Mouse (Mus musculus): ENCODE data around the gene Olfr749. TPM values are rescaled to one million over a fixed set of nuclear protein-coding genes. Genes with fewer than 3 reads are reported as not detected.
"Not testable (repeated sequence)": the region's sequence is repeated elsewhere in the genome, so short reads cannot be mapped to it uniquely, and the experiment has no call there.

The Olfr749 gene
- polyA plus RNA-seq (2012; rRNA removed), result not detected in 2 replicates

DNA sequence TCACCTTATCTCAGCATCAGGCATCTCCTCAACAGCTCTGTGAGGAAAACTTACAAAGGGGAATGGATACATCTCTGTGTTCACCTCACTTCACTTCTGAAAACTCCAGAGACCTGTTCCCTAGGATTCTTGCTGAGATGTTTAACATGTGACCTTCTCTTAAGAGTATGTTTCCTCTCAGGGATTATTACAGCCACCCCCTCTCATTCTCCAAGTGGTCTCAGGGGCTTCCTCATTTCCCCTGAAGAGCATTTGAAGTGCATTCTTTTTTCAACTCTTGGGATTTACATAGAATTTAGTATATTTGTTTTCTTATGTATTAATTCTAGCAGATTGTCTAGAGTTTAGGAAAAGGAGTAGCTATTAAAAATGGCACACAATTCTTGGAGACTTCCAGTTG is at the start of gene Olfr749:
TSS of gene Olfr749 (minus strand) at position 101 of the 400 bp plus-strand sequence.
- no peak for DNase-seq (ENCODE audit: low read depth)
- TF ChIP-seq CTCF (IDR thresholded peaks at IDR 0.05; ENCODE audit: borderline replicate concordance, extremely low read depth, insufficient read depth, insufficient read length) (no peak), POLR2A (IDR thresholded peaks at IDR 0.05; ENCODE audit: borderline replicate concordance, extremely low read depth, insufficient read depth, insufficient read length, poor library complexity, severe bottlenecking) (no peak)

DNA sequence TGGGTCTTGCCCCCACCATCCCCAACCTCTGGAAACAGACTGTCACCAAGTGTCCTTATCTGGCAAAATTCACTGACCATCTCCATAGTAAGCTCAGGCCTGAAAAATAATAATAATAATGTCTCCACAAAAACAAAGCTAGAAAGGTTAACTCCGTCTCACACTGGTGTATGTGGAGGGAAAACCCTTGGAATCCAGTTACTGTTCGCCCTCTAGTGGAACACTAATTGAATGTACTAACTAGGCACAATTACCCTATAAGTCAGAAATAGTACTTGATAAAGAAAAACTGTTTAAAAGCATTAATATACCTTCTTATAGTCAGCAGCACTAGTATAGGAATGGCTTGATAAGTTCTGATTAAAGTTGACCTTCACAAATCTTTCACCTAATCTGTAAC is 43.3 kb upstream of the Olfr749 start:
- TF ChIP-seq POLR2A (IDR thresholded peaks at IDR 0.05; ENCODE audit: borderline replicate concordance, extremely low read depth, insufficient read depth, insufficient read length, poor library complexity, severe bottlenecking), result no peak
- peak; percentile 12; the same call in 1 of the 2 replicates for TF ChIP-seq CTCF (IDR thresholded peaks at IDR 0.05; ENCODE audit: borderline replicate concordance, extremely low read depth, insufficient read depth, insufficient read length)
- peak; percentile 51 for DNase-seq (ENCODE audit: low read depth)

DNA sequence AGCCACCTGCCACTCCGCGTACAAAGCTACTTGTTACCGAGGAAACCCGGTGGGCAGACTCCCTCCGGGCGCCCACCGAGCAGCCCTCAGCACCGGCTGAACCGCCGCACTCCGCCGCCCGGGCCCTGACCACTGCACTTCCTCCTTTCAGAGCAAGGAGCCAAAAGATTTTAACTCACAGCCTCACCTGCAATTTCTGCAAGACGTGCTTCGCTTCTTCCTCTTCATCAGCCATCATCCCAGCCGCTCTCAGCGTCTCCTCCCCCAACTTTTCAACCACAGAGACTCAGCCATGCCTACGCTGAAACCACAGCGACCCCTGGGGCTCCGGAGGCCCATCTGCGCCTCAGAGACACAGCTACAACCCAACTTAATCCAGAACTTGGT is 40.4 kb upstream of the Olfr749 start, which contains the start of gene Ttc5:
TSS of gene Ttc5 (minus strand) at position 269 of the 387 bp plus-strand sequence.
- TF ChIP-seq CTCF (IDR thresholded peaks at IDR 0.05; ENCODE audit: borderline replicate concordance, extremely low read depth, insufficient read depth, insufficient read length), result peak; percentile 94
- no peak for TF ChIP-seq POLR2A (IDR thresholded peaks at IDR 0.05; ENCODE audit: borderline replicate concordance, extremely low read depth, insufficient read depth, insufficient read length, poor library complexity, severe bottlenecking)

DNA sequence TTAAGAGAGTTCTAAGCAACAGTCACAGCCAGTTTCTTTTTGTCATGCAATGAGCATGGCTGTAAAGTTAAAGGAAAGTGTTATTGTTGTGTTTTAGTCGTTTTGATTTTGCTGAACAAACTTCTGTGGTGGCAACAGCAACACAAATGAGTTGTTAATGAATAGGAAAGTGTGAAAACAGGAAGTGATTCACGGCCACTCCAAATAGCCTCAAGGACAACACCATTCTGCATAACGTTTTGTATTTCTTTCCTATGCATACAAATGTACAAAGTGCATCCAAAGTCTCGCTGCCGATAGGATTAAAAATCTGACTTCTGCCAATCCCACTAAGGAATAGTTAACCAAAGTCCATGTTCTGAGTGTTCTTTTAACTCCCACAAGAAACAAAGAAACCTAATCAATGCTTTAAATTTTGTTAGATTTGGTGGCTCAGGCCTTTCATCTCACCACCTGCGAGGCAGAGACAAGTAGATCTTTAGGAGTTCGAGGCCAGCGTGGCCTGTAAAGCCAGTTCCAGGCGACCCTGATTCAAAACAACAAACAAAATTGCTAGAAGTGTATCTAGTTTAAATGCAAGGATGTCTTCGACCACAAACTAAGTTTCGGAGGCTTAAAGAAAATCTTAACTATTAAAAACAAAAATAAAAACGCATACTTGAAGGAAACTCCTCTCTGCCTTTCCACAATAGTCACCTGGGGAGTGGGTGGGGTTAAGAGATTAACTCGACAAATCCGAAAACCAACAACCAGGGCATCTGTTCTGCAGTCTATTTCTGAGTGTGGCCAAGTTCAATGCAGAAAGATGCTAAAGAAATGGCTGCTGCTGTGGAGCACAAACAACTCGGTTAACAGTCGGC is 39.7 kb upstream of the Olfr749 start:
- no peak for TF ChIP-seq CTCF (IDR thresholded peaks at IDR 0.05; ENCODE audit: borderline replicate concordance, extremely low read depth, insufficient read depth, insufficient read length)

More for the DNA sequence above, 40.4 kb upstream of the Olfr749 start, which contains the start of gene Ttc5:
- peak; percentile 96 for DNase-seq (ENCODE audit: low read depth)

DNA sequence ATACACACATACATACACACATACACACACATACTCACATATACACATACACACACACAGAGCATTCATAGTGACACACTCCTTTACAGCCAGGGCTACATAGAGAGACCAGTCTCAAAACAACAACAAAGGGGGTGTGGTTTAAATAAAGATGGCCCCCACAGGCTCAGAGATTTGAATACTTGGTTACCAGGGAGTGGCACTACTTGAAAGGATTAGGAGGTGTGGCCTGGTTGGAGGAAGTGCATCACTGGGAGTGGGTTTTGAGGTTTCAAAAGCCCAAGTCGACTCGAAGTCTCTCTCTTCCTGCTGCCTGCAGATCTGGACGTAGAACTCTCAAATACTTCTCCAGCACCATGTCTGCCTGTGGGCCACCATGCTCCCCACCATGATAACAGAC is 37.3 kb upstream of the Olfr749 start:
- no peak for DNase-seq (ENCODE audit: low read depth)

More for the DNA sequence above, 39.7 kb upstream of the Olfr749 start:
- DNase-seq (ENCODE audit: low read depth), result no peak

DNA sequence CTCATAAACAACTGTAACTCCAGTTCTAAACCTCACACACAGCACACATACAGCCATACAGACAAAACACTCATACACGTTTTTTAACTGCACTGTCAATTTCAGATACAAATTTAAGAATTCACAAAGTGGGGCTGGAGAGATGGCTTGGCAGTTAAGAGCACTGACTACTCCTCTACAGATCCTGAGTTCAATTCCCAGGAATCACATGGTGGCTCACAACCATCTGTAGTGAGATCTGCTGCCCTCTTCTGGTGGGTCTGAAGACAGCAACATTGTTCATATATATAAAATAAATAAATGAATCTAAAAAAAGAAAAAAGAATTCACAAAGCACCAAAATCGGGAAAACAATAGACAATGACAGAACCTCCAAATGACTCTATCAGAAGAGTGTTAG is 26.4 kb upstream of the Olfr749 start:
- DNase-seq (ENCODE audit: low read depth), result peak; percentile 8
- TF ChIP-seq CTCF (IDR thresholded peaks at IDR 0.05; ENCODE audit: borderline replicate concordance, extremely low read depth, insufficient read depth, insufficient read length), result 0 out of 2 replicates have a peak, but pooled peaks have one; percentile 12
- no peak for TF ChIP-seq POLR2A (IDR thresholded peaks at IDR 0.05; ENCODE audit: borderline replicate concordance, extremely low read depth, insufficient read depth, insufficient read length, poor library complexity, severe bottlenecking)

More for the DNA sequence above, 37.3 kb upstream of the Olfr749 start:
- TF ChIP-seq CTCF (IDR thresholded peaks at IDR 0.05; ENCODE audit: borderline replicate concordance, extremely low read depth, insufficient read depth, insufficient read length) (no peak), POLR2A (IDR thresholded peaks at IDR 0.05; ENCODE audit: borderline replicate concordance, extremely low read depth, insufficient read depth, insufficient read length, poor library complexity, severe bottlenecking) (no peak)

DNA sequence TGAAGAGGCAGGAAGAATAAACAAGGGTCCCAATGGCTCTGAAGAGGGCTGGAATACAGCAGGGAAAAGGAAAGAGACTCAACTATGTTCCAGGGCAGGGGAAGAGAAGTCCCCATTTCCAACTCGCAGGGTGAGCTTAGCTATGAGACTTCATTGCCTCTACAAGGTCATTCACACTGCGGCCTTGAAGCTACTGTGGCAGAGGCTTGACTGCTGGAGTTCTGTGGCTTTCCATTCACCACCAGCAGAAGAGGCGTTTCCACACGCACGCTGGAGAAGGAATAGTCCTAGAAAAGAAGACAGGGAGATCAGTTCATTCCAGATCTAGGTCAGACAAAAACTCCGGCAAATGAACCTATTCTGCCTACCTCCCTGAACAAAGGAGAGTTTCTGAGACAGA is 20.8 kb upstream of the Olfr749 start:
- no peak for DNase-seq (ENCODE audit: low read depth)
- TF ChIP-seq POLR2A (IDR thresholded peaks at IDR 0.05; ENCODE audit: borderline replicate concordance, extremely low read depth, insufficient read depth, insufficient read length, poor library complexity, severe bottlenecking) (no peak), CTCF (IDR thresholded peaks at IDR 0.05; ENCODE audit: borderline replicate concordance, extremely low read depth, insufficient read depth, insufficient read length) (no peak)

DNA sequence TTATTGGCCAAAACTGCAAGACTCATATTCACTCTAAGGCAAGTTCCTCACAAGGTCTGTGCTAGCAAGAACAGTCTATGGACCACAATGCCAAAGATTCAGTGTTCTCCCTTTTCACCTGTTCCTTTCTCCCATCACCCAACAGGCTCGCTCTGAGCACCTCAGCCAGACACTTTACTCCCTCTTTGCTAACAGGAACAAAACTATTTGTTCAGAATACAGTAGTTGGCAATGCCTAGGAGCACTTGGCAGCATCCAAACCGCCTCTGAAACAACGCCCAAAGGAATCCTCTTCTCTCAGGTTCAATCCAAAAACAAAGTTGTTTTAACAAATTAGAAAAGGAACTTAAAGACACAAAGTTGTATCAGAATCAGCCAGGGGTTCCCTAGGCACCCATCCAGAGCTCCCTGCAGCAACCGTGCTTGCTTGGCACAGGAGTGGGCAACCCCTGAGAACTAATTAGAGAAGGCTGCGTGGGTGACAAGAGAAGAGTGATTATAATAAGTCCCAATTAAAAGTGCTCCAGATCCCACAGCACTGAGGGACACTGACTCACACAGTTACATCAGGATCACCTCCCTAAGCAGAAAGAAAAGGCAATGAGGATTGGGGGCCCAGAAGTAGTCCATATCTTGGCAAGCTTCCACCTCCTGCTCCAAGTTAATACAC is 13.7 kb upstream of the Olfr749 start:
- TF ChIP-seq POLR2A (IDR thresholded peaks at IDR 0.05; ENCODE audit: borderline replicate concordance, extremely low read depth, insufficient read depth, insufficient read length, poor library complexity, severe bottlenecking), result no peak
- no peak for TF ChIP-seq CTCF (IDR thresholded peaks at IDR 0.05; ENCODE audit: borderline replicate concordance, extremely low read depth, insufficient read depth, insufficient read length)
- peak; percentile 77 for DNase-seq (ENCODE audit: low read depth)

DNA sequence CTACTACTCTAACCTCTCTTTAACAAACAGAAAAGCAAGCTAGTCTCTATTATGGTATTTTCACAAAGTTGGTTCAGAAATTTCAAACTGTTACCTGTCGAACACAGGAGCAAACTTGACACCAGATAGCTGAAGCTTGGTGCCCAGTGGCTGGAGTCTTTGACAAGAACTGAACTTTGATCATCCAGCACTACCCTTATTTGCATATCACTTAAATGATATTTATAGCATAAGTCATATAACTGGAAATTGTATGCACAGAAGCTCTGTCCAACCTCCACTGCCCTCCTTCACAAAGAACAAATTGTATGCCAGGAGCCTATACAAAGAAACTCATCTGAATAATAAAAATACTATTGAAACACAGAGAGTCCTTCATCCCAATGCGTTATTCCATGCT is 3.3 kb downstream of the Olfr749 start:
- no peak for DNase-seq (ENCODE audit: low read depth)
- TF ChIP-seq POLR2A (IDR thresholded peaks at IDR 0.05; ENCODE audit: borderline replicate concordance, extremely low read depth, insufficient read depth, insufficient read length, poor library complexity, severe bottlenecking) (no peak), CTCF (IDR thresholded peaks at IDR 0.05; ENCODE audit: borderline replicate concordance, extremely low read depth, insufficient read depth, insufficient read length) (no peak)

DNA sequence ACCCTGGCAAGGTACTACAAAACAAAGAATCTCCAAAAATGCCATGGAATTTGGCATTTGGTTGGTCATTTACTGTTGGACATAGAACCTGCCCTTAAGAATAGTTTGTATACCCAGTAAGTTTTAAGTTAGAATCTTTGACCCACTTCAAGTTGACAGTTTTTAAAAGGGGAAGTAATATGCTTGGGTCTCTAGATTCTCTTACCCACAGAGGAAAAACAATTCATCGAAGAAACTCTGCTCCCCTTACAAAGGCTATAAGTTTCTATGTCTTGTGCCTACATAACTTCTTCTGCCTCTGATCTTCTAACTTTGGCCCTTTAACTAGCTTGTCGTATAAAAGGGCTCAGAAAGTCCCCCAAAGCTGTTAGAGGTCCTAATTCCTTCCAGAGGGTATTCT is 4.6 kb downstream of the Olfr749 start:
- DNase-seq (ENCODE audit: low read depth), result no peak
- no peak for TF ChIP-seq CTCF (IDR thresholded peaks at IDR 0.05; ENCODE audit: borderline replicate concordance, extremely low read depth, insufficient read depth, insufficient read length)
- no peak for TF ChIP-seq POLR2A (IDR thresholded peaks at IDR 0.05; ENCODE audit: borderline replicate concordance, extremely low read depth, insufficient read depth, insufficient read length, poor library complexity, severe bottlenecking)

DNA sequence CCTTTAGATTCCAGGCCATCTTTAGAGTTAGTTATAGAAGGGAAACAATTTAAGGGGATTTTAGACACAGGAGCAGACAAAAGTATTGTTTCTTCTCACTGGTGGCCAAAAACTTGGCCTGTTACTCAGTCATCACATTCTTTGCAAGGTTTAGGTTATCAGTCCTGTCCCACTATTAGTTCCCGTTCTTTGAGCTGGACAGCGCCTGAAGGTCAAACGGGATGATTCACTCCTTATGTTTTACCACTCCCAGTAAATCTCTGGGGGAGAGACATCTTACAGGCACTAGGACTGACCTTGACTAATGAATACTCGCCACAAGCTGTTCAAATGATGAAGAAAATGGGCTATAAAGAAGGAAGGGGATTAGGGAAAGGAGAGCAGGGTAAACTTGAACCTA is 22.5 kb downstream of the Olfr749 start:
- DNase-seq (ENCODE audit: low read depth), result not testable (repeated sequence)

DNA sequence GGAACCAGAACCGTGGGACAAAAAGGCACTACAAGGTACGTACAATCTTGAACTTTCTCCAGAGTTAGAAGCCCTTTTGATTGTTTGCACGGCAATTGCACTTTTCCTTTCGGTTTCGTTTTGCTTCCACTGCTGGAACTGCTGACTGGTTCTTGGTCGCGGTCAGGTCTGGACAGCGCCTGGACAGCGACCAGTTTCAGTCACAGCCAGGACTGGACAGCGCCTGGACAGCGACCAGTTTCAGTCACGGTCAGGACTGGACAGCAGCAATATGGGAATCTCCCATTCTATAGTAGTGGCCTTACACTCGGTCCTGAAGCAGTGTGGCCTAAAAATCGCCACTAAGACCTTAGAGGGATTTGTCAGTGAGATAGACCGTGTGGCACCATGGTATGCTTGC is 25.0 kb downstream of the Olfr749 start:
- DNase-seq (ENCODE audit: low read depth), result not testable (repeated sequence)

All from brain, embryonic 14.5 days (tissue).